Mouse (Mus musculus): ENCODE data around the gene Fras1. TPM values are rescaled to one million over a fixed set of nuclear protein-coding genes. Genes with fewer than 3 reads are reported as not detected.

Gene Fras1
- total RNA-seq, 2 experiments from 2014 or later: 22.8 to 30.6 TPM

DNA sequence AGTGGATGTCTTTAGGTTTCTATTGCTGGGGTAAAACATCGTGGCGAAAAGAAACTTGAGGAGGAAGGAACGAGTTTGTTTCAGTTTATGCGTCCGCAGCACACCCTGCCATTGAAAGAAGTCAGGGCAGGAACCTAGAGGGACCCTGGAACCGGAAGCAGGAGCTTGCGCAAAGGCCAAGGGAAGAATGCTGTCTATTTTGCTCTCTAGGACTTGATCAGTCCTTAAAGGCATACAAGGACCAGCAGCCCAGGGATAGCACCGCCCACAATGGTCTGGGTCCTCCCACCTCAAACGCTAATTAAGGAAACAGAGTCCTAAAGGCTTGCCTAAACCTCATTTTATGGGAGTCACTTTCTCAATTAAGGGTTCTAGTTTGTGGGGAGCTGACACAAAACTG lies 418.7 kb downstream of the Fras1 start:
- DNase-seq: no peak

GRCm38 (mm10) chr5:96792936-96793718 lies 419.4 kb downstream of the Fras1 start, which contains the start of gene Anxa3:
Anxa3 (plus strand) TSS chr5:96793339.
- DNase-seq: peak; percentile 27

DNA sequence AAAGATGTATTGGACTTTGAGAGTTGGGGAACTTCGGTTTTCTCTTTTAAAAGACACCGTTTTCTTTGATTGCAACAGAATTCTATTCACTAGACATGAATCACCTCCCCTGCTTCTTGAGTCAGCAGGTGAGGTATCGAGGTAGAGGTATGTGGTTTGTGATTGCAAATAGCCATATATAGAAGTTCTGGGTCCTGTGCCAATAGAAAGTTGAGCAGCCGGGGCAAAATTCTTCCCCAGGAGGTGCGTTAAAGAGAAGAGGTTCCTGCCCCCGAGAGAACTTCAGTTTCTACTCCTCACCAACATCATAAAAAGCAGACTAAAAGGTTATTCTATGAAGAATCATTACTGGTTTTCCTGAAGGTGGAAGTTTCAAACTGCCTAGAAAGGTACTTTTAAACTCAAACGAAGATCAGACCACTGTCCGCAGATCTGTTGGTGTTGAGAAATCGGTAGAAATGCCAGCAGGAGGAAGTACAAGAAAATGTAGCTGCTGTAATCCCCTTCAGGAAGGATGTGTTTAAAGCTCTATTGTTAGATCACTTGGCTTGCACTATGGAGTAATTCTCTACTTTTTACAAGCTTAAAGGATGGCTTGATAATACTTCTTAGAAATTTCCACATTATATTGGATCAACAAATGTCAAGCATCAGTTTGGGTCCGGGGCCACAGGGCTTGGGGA lies 420.3 kb downstream of the Fras1 start:
- DNase-seq: no peak

- DNase-seq: no peak
These were observed 422.0 kb downstream of the Fras1 start for GRCm38 (mm10) chr5:96795752-96796151.

GRCm38 (mm10) chr5:96797465-96797864 lies 423.7 kb downstream of the Fras1 start:
- DNase-seq: no peak

DNA sequence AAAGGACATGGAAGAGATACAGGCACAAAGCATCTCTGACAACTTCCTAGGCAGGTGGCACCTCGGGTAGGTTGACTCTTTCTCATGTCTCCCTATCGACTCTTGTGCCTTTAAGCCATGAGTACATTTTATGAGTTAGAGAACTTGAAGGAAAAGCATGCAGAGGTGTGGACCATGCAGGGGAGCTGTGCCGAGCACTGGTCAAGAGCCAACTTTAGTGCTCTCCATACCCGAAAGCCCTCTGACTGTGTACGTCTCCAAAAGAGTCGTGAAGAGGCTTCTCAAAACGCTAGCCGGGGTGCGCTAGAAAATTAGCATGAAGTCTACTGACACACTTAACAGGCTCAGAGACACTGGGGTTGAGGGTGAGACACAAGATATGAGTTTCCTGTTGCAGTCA lies 425.4 kb downstream of the Fras1 start:
- no peak for DNase-seq

- DNase-seq: no peak
These were observed 426.2 kb downstream of the Fras1 start for GRCm38 (mm10) chr5:96799969-96800368.

GRCm38 (mm10) chr5:96802185-96802584 lies 428.4 kb downstream of the Fras1 start:
- DNase-seq: no peak

DNA sequence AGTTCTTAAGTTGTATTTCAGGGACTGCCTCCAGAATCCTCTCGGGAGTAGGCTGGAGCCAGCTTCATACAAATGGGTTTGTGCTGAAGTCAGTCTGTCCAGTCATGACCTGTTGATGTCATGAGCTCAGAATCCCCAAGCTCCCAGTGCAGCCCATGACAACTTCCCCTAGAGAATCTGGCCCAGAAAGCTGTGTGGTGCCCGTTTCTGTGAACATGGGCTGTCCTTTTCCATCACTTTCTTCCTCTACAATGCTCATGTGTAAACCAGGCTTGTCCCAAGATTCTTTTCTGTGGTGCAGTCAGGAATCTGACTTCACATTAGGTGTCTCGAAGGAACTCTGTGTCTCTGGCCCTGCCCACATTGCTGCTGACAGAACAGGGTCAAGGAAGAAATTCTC lies 429.3 kb downstream of the Fras1 start:
- DNase-seq: peak; percentile 53

DNA sequence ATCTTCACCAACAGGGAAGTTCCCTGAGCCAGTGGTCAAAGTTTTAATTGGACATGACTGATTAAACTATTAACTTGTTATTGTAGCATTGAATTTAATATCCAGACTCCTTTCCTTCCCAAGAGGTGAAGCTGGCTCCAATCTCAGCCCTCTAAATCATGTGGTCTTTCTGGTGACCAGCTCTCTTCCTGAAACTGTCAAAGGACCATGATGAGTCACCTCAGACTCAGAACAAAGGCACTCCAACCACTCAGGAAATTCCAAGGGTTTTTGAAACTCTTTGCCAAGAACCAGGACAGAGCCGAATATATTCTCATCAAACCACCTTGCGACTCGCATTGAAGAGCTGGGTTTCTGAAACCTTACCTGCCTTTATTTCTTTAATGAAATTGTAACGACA lies 430.5 kb downstream of the Fras1 start:
- DNase-seq: no peak

GRCm38 (mm10) chr5:96804813-96805212 lies 431.1 kb downstream of the Fras1 start:
- no peak for DNase-seq

DNA sequence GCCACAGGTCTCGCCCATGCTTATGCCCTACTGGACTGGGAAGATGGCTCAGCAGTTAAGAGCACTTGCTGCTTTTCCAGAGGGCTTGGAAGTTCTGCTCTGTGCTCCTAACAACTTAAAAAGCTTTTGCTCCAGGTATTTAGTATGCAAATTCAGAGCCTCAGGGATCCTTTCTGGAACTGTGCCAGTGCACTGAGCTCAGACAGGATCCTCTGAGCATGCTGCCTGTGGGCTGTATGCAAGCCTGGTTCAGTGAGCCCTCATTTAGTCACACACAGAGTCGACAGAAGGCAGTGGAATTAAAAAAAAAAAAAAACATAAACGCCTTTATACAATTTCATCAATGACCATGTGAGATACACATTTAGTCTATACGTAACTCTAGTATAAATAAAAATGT lies 436.9 kb downstream of the Fras1 start:
- no peak for DNase-seq

DNA sequence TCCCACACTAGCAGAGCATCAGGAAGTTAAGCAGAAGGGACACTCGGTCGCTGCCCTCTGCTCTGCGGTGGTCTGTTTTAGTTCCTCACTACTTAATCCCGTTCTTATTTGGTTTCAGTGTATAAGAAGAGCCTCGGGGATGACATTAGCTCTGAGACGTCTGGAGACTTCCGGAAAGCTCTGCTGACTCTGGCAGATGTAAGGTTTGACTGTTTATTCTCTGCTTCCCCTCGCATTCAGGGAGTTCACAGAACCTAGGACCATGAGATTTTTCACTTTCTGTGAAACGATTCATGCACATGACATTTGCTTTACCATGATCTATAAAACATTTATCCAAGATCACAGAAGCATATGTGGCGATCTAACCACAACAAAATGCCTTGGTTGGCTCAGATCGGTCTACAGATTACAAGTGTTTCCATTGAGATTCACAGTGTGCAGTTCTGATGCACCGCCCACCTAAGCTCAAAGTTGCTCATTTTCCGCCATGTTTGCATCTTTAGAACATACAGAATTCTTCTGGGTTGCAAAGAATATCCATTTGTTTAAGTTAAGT lies 451.1 kb downstream of the Fras1 start:
- DNase-seq: no peak

DNA sequence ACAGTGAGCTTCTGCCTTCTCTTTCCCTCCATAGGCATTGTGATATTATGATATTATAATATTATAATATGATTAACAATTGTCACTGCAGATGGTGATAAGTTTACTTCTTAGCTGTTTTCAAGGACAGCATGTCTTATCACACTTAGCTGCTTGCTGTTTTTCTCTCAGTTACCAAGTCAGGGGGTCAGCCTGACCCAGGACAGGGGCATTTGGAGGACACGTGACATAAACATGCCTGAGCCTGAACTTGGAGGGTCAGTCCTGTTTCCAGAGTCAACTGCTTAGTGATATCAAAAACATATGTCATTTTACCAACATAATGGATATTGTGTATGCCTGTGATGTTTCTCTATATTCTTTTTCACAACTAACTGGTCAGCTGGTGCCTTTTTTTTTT lies 453.4 kb downstream of the Fras1 start:
- DNase-seq: no peak

Other genes starting within 250 kb of the Fras1 start
- gene Cnot6l, start 209.8 kb upstream of the Fras1 start, total RNA-seq (2021): 10 to 100 TPM; 54.2 to 58.0 TPM
- gene Mrpl1, start 164.5 kb upstream of the Fras1 start, total RNA-seq (2021): 10 to 100 TPM; 21.0 to 21.9 TPM

Measured in gastrocnemius, postnatal 10 days (tissue).